Mouse (Mus musculus): ENCODE data around the gene Dazl. TPM values are rescaled to one million over a fixed set of nuclear protein-coding genes. Genes with fewer than 3 reads are reported as not detected.

Dazl gene
- polyA plus RNA-seq, 1 experiment, result 0.05 TPM

DNA sequence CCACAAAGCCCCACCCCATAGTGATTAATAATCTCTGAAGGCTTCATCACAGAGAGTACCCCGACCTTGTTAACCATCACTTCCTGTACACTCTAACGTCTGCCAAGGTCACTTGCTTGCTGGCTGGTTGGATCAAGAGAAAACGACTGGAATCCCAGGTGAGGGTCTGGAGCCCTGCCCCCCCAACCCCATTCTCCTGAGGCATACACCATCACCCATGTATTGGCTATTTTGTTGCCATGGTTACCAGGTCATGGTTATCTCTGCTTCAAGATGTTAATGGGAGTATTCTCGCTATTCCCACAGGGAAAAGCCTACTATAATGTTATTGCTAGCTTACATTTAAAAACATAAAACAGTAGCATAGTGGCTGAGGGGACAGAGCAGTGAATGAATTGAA lies 48.8 kb downstream of the Dazl start:
- no peaks in the 10 kb centered on the region for H3K36me3 ChIP-seq (ENCODE audit: control insufficient read depth, insufficient read depth, low read length)
- 48% methylated on average over 4 of the region's 4 CpGs for WGBS
- H3K4me3 ChIP-seq (ENCODE audit: control insufficient read depth, insufficient read depth, low read length), result no peak overlapping the region
- TF ChIP-seq CTCF (IDR thresholded peaks at IDR 0.05; ENCODE audit: borderline replicate concordance, control insufficient read depth, extremely low read depth, insufficient read depth, low read length, poor library complexity), result no peak
- TF ChIP-seq POLR2A (IDR thresholded peaks at IDR 0.05; ENCODE audit: control insufficient read depth, extremely low read depth, insufficient read depth, low read length, poor library complexity), result no peak
- no peak for DNase-seq
- no peaks in the 10 kb centered on the region for H3K27me3 ChIP-seq (ENCODE audit: control insufficient read depth, insufficient read depth, low read length)
- H3K27ac ChIP-seq (ENCODE audit: control insufficient read depth, insufficient read depth, low read length), result no peak overlapping the region
- H3K4me1 ChIP-seq (replicated peaks; ENCODE audit: control insufficient read depth, insufficient read depth, low read length), result no peaks in the 10 kb centered on the region

DNA sequence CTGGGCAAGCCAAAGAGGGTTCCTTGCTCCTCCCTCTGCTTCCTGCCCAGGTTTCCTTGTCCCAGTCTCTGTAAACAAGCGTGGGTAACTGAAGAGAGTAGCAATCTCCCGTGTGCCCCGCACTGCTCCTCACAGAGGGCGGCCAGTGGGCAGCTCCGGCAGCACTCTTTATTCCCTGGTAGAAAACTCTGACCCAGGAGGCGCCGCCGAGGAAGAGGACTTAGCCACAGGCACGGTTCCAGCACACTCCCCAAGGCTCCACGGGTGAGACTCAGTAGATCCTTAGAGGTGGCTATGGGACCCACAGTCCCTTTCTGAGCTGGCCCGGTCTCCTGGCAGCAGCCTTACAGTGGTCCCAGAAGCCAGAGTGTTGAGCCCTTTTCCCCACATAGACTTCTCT lies 50.1 kb downstream of the Dazl start:
- no peak for DNase-seq
- 66% methylated on average over 11 of the region's 11 CpGs for WGBS
- Histone ChIP-seq H3K27ac (ENCODE audit: control insufficient read depth, insufficient read depth, low read length) (no peak overlapping the region), H3K4me3 (ENCODE audit: control insufficient read depth, insufficient read depth, low read length) (no peak overlapping the region), H3K27me3 (ENCODE audit: control insufficient read depth, insufficient read depth, low read length) (no peaks in the 10 kb centered on the region), H3K4me1 (replicated peaks; ENCODE audit: control insufficient read depth, insufficient read depth, low read length) (no peaks in the 10 kb centered on the region), H3K36me3 (ENCODE audit: control insufficient read depth, insufficient read depth, low read length) (no peaks in the 10 kb centered on the region)
- TF ChIP-seq CTCF (IDR thresholded peaks at IDR 0.05; ENCODE audit: borderline replicate concordance, control insufficient read depth, extremely low read depth, insufficient read depth, low read length, poor library complexity), result no peak

GRCm38 (mm10) chr17:50237818-50238610 lies 55.4 kb downstream of the Dazl start:
- no peak overlapping the region for H3K27ac ChIP-seq (ENCODE audit: control insufficient read depth, insufficient read depth, low read length)
- no peaks in the 10 kb centered on the region for H3K4me1 ChIP-seq (replicated peaks; ENCODE audit: control insufficient read depth, insufficient read depth, low read length)
- DNase-seq, result no peak
- H3K27me3 ChIP-seq (ENCODE audit: control insufficient read depth, insufficient read depth, low read length), result no peaks in the 10 kb centered on the region
- TF ChIP-seq CTCF (IDR thresholded peaks at IDR 0.05; ENCODE audit: borderline replicate concordance, control insufficient read depth, extremely low read depth, insufficient read depth, low read length, poor library complexity) (no peak), POLR2A (IDR thresholded peaks at IDR 0.05; ENCODE audit: control insufficient read depth, extremely low read depth, insufficient read depth, low read length, poor library complexity) (no peak)
- no peaks in the 10 kb centered on the region for H3K36me3 ChIP-seq (ENCODE audit: control insufficient read depth, insufficient read depth, low read length)
- WGBS, result 67% methylated on average over 11 of the region's 11 CpGs
- H3K4me3 ChIP-seq (ENCODE audit: control insufficient read depth, insufficient read depth, low read length), result no peak overlapping the region

DNA sequence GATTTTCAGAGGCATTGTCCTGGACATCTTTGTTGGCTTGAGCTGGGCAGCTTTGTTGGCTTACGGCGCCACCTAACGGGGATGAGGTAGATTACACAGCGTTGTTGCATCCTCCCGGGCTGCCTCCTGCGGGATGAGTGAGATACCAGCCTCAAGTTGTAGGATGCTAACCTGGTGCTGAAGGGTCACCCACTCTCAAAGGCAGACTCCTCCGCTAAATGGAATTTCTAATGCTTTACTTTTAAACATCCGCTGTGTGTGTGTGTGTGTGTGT lies 56.1 kb downstream of the Dazl start:
- no peak overlapping the region for H3K27ac ChIP-seq (ENCODE audit: control insufficient read depth, insufficient read depth, low read length)
- H3K4me3 ChIP-seq (ENCODE audit: control insufficient read depth, insufficient read depth, low read length), result no peak overlapping the region
- no peak for TF ChIP-seq POLR2A (IDR thresholded peaks at IDR 0.05; ENCODE audit: control insufficient read depth, extremely low read depth, insufficient read depth, low read length, poor library complexity)
- peak; percentile 85 for TF ChIP-seq CTCF (IDR thresholded peaks at IDR 0.05; ENCODE audit: borderline replicate concordance, control insufficient read depth, extremely low read depth, insufficient read depth, low read length, poor library complexity)
- no peaks in the 10 kb centered on the region for H3K27me3 ChIP-seq (ENCODE audit: control insufficient read depth, insufficient read depth, low read length)
- peak; percentile 80 for DNase-seq
- no peaks in the 10 kb centered on the region for H3K4me1 ChIP-seq (replicated peaks; ENCODE audit: control insufficient read depth, insufficient read depth, low read length)
- no peaks in the 10 kb centered on the region for H3K36me3 ChIP-seq (ENCODE audit: control insufficient read depth, insufficient read depth, low read length)
- WGBS, result 7% methylated on average over 8 of the region's 8 CpGs

DNA sequence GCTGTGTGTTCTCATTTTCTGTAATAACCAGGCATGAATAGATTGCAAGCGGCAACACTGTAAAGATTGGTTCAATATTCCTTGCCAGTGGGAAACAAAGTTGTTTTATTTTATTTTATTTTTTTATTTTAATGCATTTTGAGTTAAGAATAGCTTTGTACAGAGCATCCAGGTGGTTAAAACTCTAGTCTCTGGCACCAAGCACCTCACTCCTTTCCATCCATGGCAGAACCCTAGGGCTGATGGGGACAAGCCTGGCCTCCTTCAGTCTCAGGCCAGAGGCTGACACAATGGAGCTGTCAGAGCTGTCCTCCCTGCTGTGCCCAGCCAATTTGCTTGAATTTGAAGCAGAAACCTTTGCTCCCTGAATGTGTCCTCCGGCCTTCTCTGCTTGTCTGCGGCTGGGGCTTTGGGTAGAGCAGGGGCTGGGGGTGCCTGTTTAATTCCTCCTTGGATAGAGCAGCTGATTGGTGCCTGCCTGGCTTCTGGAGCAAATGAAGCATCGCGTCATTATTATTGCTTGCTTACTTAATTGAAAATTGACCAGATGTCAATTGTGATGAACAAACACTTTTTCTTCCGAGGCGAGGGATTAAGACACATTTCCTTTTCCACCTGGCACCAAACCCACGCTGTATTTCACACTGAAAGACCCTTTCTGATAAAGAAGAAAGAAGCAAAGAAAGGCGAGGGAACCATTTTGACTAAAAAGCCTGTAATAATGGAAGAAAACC lies 56.6 kb downstream of the Dazl start:
- 65% methylated on average over 9 of the region's 9 CpGs for WGBS
- Histone ChIP-seq H3K27ac (ENCODE audit: control insufficient read depth, insufficient read depth, low read length) (no peak overlapping the region), H3K36me3 (ENCODE audit: control insufficient read depth, insufficient read depth, low read length) (no peaks in the 10 kb centered on the region), H3K4me3 (ENCODE audit: control insufficient read depth, insufficient read depth, low read length) (no peak overlapping the region), H3K4me1 (replicated peaks; ENCODE audit: control insufficient read depth, insufficient read depth, low read length) (no peaks in the 10 kb centered on the region), H3K27me3 (ENCODE audit: control insufficient read depth, insufficient read depth, low read length) (no peaks in the 10 kb centered on the region)
- no peak for DNase-seq
- TF ChIP-seq CTCF (IDR thresholded peaks at IDR 0.05; ENCODE audit: borderline replicate concordance, control insufficient read depth, extremely low read depth, insufficient read depth, low read length, poor library complexity) (no peak), POLR2A (IDR thresholded peaks at IDR 0.05; ENCODE audit: control insufficient read depth, extremely low read depth, insufficient read depth, low read length, poor library complexity) (no peak)

- H3K27me3 ChIP-seq (ENCODE audit: control insufficient read depth, insufficient read depth, low read length), result no peaks in the 10 kb centered on the region
- DNase-seq, result no peak
- WGBS, result 94% methylated on average over 13 of the region's 13 CpGs
- TF ChIP-seq POLR2A (IDR thresholded peaks at IDR 0.05; ENCODE audit: control insufficient read depth, extremely low read depth, insufficient read depth, low read length, poor library complexity) (no peak), CTCF (IDR thresholded peaks at IDR 0.05; ENCODE audit: borderline replicate concordance, control insufficient read depth, extremely low read depth, insufficient read depth, low read length, poor library complexity) (no peak)
- no peaks in the 10 kb centered on the region for H3K36me3 ChIP-seq (ENCODE audit: control insufficient read depth, insufficient read depth, low read length)
- no peaks in the 10 kb centered on the region for H3K4me1 ChIP-seq (replicated peaks; ENCODE audit: control insufficient read depth, insufficient read depth, low read length)
- H3K4me3 ChIP-seq (ENCODE audit: control insufficient read depth, insufficient read depth, low read length), result no peak overlapping the region
- H3K27ac ChIP-seq (ENCODE audit: control insufficient read depth, insufficient read depth, low read length), result no peak overlapping the region
Measured at GRCm38 (mm10) chr17:50235943-50236701, 57.3 kb downstream of the Dazl start.

Data from thymus, adult 2 months (tissue).